Mouse (Mus musculus) embryo, embryonic 10.5 days (tissue): ENCODE data around the gene Ces1d.
"Not testable (repeated sequence)": the region's sequence is repeated elsewhere in the genome, so short reads cannot be mapped to it uniquely, and the experiment has no call there.

Experiments
- DNase-seq: peaks from one replicate; pipeline ENCODE4 v3.0.0-alpha.2; 2015; ENCODE audit warnings: low spot score

The Ces1d gene

DNA sequence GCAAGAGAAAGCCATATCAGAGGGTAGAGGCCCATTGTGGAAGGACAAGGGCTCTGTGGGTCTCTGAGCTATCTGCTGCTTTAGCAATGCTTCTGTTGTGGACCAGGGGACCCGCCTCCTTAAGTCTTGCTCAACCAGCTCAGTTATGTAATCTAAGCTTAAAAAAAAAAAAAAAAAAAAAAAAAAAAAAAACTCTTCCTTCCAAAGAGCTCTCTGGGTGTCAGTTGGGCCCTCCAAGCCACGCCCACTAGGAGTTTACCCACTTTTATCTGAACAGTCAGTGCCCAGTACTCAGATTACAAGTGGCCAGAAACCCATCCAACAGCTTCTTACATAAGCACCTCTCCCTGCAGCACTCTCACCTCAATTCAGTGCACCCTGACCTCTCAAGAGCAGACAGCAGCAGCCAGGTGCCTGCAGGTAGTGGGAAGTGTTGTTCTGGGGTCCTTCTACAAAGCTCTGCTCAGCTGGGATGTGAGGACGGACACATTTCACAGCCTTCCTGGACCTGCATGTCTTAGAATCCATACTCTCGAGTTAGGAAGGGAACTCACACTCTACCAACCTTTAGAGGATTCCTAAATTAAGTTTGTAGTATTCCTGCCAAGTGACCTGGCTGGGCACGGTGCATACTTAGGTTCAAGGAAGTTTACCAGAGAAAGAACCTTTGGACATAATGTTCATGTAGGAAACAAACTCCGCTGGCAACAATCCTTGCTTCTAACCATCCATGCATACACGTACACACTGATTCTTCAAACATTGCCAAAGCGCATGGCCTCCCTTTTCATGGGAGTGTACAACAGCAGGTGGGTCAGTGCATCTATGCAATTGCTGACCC is at the start of gene Ces1d:
Gene Ces1d (minus strand): TSS at position 154 of the 841 bp plus-strand sequence.
- peak; percentile 4 for DNase-seq

DNA sequence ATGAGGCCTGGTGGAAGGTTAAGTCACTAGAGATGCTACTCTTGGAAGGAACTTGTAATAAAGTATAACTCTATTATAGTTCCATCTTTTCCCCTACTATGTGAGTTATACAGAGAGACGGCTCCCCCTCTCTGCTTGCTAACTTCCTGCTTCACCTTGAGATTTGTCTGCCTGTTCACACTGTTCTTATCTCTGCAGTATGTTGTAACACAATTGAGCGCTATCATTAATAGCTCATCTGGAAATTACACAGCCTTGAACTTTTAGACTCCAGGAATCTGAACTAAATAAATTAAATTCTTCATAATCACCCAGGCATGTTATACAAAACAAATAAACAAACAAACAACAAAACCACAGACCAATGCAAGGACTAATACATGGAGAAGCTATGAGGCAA is 48.4 kb upstream of the Ces1d start:
- DNase-seq = no peak

DNA sequence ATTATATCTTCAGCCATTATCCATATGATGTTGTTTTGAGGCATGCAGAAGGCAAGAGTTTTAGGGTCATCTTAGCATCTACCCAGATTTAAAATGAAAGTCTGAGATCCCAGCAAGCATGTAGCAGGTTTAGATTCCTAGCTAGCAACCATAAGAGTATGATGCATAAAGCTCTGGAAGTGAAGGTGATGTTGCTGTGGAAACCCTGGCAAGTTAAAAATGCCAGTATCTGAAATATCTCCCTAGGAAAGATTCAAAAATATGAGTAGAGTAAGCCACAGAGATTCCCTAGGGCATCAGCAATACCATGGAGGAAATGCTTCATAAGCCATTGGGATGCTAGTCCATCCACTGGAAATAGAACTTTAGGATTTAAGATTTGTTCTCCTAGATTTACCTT is 42.2 kb upstream of the Ces1d start:
- no peak for DNase-seq

DNA sequence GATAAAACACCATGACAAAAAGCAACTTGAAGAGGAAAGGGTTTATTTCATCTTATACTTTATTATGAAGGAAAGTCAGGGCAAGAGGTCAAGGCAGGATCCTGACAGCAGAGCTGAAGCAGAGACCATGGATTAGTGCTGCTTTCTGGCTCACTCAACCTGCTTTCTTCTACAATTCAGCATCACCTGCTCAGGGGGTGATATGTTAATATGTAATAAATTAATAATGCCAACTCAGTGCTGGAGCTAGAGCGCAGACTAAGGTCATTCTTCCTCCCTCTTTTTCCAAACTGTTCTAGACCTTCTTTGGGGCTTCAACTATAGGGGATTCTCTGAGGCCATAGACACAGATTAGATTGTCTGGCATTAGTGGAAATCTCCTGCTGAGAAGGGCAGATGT is 38.0 kb upstream of the Ces1d start:
- DNase-seq = no peak

DNA sequence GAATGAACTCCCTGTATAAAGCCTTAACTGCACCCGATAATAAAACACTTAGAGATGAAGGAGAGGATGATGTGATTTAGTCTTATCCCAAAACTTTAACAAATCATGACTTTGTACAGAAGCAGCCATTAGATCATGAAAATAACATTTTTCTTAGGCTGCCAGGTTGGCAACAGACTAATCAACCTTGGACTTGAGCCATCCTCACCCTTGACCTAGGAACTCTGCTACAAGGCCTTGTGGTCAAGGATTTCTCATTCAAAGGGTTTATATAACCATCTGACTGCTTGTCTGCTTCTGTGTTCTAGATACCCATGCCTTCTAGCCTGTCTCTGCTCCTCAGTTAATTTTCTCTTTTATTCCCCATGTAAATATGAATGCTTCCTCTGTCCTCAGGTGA is 37.1 kb upstream of the Ces1d start:
- no peak for DNase-seq

DNA sequence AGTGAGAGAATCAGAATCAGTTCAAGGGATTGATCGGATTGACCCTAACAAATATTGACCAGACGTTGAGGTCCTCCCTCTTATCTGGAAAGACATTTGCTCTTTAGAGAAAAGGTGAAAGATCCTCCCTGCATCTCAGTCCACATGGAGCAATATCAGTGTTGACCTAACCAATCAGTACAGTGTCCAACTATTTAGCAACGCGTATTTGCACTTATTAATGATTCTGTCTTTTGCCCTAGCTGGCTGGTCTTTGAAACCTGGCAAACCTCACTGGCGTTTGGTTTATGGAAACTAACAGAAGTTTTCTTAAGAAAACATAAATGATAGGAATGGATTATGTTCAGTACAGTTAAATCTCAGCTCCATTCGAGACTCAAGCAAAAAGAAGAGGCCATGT is 36.4 kb upstream of the Ces1d start:
- DNase-seq = no peak

DNA sequence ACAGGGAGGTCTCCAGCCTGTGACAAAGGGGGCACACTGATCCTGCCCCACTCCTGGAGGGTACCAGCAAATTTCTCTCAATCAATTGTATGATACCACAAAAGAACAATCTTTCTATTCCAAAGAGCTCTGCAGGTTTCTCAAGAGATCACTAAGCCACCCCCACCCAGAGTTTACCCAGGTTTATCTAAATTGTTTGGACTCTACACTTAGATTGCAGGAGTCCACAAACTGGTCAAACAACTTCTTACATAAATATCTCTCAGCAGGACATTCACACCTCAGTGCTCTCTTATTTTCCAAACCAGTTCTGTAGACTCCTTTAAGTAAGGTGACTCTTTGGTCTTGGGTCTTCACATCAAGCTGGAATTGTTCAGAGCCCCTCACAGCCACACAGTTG is 31.8 kb upstream of the Ces1d start, which contains the start of gene Ces1e:
Gene Ces1e (minus strand): TSS at position 174 of the 400 bp plus-strand sequence.
- no peak for DNase-seq

DNA sequence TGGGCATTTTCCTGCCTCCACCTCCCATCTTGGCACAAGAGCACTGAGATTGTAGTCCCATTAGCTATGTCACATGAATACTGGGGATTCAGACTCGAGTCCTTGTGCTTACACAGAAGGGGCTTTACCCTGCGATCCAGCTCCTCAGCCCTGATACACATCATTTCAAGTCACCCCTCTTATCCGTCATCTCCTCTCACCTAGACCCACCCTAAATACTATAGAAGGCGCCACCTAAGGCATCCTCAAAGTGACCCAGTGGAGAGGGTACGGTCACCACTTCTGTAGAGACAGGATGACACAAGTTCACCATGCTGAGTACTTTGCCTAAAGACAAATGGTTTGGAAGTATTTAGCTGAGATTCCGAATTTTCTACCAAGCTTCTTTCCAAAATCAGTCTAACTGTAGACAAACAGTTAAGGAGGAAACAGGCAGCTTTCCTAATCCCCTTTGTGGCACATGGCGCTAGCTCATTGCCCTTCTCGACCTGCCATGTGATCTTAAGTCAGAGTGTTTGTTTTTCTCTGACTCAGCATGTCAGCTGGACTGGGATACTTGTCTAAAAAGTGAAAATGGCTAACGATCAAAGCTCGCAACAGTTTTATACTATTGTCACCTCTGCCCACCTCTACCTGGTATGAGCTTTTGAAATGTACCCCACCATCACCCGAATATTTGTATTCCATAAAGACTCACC is 31.2 kb upstream of the Ces1d start:
- DNase-seq = no peak

DNA sequence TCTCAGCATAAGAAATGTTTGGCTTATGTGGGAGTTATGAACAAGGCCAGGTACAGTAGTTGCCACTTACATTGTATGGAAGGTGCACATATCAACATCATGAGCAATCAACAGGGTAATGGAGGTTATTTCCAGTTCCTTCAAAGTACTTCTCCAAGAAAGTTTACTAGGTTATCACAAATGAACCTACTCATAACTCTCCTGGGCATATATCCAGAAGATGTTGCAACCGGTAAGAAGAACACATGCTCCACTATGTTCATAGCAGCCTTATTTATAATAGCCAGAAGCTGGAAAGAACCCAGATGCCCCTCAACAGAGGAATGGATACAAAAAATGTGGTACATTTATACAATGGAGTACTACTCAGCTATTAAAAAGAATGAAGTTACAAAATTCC is 28.8 kb upstream of the Ces1d start:
- not testable (repeated sequence) for DNase-seq

DNA sequence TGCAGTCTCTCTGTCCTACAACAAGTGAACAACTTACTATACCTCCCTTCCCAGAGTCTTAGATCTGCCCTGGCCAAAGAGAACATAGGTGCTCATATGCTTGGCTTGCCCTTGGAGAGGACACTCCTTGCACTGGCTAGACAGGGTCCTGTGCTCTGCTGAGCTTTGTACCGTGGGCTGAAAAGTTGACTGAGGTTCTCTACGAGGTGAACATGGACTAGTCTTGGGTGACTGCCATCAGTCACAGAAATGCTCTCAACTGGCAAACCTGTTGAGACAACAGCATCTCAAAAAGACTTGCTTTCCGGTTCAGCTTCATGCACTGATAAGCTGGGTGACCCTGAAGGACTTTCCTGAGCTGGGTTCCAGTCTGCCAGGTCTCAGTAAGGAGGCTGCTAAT is 24.3 kb upstream of the Ces1d start:
- DNase-seq = no peak

DNA sequence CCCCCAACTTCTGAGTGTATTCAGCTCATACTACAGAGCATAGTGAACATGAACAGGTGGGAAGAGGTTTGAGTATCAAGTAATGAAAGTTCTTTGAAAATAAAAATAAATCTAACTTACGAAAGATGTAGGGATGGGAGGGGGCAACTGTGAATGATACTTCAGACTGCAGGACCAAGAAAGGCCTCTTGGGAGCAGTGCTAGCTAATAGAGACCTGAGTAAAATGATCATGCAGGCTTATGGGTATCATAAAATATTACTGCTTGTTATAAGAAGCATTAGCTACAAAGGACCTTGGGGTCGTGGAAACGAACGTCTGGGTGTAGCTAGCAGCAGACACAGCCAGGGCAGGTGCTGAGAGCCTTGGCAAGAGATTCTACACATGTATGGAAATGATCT is 20.2 kb upstream of the Ces1d start:
- no peak for DNase-seq

DNA sequence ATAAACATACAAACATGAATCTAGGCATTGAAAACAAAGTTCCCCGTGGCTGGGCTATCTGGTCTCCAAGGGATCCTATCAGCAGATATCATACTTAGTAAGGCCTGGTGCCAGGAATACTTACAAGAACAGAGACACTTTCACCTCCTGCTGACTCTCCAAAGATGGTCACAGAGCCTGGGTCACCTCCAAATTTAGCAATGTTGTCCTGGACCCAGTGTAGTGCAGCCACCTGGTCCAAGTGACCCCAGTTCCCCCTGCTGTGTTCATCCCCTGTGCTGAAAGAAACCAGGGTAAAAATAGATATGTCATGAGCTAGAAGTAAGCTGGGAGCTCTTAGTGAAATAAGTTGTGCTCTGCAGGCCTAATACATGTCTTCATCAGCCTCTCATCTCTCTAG is 19.7 kb upstream of the Ces1d start:
- DNase-seq = no peak

DNA sequence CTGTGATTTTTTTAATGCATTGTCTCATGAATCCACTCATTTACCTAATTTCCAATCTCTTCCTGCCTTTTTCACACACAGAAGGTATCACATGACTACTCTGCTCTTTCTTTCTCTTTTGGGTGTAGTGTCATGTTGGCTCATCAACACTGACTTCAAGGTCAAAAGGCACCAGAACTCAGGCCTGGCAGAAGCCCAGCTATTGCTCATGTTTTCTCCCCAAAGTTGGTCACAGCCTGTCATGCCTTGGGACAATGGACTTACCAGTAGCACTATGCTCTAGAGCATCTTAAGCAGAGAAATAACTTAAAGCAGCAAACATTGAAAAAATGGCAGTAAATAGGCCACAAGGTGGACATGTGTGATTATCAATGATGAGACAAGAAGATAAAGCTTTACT is 13.5 kb upstream of the Ces1d start:
- no peak for DNase-seq

DNA sequence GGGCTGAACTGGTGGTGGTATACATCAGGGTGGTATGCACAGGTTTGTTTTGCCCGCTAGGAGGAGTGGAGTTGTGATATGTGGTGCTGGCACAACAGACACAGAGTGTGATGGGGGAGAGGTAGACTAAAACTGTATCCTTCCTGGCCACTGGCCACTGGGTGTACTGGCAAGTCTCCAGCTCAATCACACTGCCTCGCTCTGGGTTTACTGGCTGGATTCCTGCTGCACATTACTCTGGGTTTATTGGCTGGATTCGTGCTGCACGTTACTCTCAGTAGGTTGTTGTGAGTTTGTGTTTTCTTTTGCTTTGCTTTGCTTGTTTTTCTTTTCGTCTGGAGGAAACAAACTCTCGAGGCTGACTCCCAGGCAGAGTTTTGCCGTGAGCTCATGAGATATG is 1.5 kb upstream of the Ces1d start:
- not testable (repeated sequence) for DNase-seq

DNA sequence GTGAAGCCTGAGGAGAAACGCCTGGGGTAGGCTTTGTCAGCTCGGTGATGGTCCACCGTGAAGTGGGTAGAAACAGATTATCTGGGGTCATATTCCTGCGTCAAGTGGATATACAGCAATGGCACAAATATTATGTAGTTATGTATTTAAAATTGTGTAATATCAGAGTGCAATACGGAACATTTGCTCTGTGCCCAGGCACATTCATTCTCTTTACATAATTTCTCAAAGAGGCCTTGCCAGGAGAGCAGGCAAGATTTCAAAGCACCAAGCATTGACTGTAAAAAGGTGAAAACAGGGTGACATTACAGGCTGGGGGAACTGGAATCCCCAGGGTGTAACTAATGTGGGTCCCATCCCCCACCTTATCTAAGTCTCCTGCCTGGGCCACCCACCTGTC is 1.2 kb downstream of the Ces1d start:
- DNase-seq = no peak

DNA sequence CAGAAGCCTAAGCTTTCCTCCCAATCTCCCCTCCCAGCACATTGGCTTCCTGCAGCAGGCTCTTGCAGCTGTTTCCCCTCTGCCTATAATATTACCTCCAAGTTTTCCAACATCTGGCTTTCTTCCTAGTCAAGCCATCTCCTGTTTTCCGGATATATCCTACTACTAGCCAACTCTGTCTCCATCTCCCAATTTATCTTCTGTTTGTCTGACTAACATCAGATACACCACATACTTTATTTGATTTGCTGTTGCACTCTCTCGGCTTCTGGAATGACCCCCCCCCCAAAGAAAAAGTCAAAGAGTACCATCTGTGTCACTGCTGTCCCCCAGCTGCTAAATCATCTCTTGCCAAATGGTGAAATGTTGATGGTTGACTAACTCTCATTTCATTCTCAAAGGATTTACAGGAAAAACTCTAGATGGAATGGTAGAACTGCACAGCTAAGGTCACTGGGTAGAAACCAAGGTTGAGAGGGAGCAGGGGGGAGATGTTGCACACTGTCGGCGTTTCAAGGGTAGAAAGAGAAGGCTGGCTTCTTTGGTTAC is 17.0 kb downstream of the Ces1d start:
- no peak for DNase-seq

DNA sequence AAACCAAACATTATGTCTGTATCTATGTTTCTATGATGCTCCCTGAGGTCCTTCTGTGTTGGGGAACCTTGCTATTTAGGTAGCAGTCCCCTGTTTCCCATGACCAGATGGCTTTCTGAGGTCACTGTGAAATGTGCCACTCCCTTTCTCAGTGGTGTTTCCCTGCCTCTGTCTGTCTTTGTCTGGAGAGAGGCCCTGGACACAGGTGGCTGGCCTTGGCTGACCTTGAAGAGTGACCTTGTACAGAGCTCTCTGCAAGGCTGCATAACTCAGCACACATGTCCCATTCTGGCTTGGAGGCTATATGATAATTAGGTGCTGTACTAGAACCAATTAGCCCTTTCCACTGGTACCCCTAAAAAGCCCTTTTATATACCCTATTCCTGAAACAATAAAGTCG is 21.0 kb downstream of the Ces1d start:
- peak; percentile 21 for DNase-seq

DNA sequence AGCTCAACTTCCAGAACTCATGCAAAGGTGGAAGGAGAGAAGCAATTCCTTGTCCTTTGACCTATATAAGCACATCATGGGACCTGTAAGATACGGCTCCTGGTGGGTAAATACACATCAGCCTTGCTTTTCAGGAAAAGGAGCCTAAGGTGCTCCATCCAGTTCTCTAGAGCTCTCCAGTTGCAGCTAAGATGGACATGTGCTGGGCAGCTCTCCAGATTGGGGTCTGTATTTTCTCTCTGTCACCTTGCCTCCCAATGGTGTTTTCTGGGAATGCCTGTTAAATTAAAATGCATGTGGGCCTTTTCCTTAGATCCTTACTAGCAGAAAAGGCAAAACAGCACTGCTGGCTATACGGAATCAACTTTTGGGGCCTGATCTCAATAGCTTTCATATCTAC is 23.1 kb downstream of the Ces1d start:
- no peak for DNase-seq

DNA sequence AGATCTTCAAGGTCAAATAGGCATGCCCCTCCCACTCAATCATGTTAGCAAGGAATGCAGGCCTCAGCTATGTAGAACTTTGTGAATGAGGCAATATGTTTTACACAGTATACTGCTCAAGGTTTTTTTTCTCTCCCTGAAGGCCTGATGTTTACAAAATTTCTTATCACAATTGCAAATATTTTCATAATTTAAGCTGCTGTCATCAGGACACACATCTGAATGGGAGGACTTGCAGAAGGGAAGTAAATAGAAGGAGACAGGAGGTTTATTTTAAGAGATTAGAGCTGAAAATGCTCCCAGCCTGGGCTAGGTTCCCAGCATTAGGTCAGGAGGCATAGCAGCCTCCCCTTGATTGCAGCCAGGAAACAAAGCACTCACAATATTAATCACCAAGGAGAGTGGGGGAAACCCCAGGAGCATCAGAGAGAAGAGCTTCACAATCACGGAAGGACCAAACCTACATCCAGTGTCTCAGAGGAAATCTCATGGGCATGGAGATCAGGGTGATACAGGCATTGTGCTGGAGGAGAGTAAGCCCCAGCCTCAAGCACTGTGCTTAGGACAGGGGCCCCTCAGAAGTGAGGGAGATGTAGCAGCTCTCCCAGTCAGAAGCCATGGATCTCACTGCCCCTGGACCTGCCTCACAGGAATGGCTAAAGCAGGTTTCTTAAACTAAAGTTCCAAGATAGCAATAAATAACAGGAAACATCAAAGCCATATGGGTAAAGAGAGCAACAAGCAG is 25.6 kb downstream of the Ces1d start:
- DNase-seq = peak; percentile 7

DNA sequence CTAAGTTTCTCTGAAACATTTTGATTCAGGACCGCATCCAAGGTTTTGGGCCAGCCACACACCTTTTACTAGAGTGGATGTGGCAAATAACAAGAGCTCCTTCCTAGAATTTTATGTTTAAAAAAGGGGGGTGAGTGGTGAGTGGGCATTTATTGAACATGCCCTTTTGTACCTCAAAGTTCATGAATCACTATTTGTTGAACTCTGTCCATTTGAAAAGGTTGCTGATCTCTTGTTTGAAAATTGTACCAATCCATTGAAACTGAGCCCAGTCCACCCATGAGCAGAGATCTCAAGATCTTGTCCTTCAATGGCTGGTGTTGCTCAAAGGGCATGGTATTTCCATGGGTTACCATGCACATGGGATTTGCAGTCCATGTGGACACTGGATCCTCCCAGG is 34.3 kb downstream of the Ces1d start:
- DNase-seq = no peak

DNA sequence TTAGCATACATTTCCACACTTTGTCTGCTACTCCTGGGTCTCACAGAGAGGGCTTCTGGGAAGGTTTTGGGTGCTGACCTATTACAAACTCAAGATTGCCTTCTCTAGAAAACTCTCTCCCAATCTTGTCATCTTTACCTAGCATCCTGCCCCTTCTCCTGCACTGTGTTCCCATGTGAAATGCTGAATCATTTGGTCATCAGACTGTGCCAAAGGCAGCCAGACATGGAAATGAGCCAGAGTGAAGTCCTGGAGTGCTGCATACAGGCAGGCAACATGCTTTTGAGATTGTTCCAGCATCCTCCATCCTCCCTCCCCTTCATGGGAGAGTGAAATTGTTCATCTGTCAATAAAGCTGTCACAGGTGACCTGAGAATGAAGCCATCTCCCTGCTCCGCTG is 46.2 kb downstream of the Ces1d start:
- DNase-seq = no peak

DNA sequence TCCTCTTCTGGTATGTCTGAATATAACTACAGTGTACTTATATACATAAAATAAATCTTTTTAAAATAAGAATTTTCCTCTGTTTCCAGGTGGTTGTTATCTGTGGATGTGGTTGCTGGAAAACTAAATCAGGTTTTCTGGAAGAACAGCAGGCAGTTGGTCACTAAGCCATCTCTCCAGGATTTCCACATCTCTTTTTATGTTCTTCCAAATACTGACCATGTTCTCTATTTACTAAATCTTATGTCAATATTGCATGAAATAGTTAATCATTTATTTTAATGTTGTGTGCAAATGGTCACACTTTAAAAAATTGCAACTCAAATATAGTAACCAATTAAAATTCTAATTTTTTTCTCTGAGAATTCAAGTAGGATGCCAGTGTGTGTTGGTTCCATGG is 50.3 kb downstream of the Ces1d start:
- no peak for DNase-seq

DNA sequence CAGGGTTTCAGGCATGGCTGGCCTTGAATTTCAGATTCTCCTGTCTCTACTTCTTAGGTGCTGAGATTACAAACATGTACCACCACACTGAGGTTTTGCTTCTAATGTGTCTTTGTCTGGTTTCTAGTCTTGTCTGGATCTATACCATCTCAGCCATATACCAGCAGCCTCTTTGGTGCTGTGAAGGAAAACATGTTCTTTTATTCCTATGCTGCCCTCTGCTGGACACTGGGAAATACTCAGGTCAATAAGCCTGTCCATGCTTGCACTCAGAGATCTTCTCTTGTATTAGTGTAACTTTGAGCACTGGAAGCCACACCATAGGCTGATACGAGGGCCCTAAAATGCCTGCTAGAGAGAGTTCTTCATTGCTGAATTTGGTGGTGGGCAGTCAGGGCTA is 56.9 kb downstream of the Ces1d start:
- peak; percentile 69 for DNase-seq
